Mouse (Mus musculus): ENCODE measurements around the gene Pparg.

The Pparg gene

DNA sequence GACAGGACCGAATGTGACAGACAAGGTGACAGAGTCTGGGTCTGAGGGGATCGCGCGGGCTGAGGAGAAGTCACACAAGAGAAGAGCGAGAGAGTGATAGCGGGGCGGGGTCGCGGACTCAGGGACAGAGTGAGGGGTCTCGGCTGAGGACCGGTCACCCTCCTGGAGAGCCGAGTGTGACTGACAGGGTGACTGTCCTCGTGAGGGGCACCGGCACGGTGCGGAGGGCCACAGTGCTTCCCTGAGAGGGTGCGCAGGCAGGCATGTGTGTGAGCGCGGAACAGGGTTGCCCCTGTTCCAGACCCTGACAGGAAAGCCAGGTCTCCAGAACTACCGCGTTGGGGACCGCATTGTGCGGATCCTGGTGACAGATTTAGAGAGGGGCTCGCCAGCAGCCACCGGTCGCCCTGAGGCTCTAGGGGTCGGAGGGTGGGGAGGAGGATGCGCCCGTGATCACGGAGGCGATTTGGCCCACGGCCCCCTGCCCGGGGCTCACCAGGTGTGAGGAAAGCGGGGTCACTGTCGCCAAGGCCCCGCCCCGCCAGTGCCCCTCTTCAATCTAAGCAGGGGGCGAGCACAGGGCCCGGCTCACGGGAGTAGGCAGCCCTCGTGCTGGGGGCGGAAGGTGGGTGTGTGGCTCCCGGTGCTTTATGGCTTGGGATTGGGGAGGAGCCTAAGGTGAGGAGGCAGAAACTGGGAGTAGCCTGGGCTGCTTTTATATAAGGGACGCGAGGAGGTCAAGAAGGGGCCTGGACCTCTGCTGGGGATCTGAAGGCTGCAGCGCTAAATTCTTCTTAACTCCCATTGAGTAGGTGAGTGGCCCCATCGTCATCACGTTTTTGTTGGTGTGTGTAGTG lies 1.1 kb downstream of the Pparg start:
- DNase-seq = peak; percentile 32

DNA sequence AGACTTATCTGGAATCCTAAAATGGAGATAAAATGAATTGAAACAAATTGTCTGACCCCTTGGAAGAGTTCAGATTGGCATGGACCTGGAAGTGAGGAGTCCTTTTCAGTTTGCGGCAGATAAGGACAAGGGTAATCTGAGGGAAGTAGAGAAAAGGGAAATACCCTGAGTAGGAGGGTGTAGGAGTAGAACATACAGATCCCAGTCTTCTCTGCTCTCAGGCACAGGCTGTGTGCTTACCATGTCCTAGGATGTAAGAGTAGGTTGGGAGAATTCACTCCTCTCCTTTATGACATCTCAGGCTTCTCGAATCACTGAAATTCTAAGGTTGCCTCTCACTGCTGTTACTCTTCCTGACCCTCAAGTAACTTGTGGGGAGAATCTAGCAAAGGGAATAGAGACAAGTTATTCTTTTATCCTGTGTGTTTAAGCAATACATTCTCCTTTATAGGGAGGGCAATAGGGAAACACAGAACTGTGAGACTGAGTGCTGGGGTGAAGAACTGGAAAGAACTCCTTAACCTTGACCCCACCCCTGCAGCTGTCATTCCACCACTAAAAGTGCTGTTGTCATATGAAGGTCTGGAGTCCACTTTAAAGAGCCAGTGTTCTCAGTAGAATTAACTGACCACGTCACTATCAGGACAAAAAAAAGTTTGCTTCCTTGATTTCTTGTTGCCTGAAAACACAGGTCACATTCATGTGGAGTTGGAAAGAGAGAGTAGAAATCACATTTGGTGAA lies 6.3 kb downstream of the Pparg start:
- no peak for DNase-seq

- DNase-seq = no peak
Observed at GRCm38 (mm10) chr6:115374871-115375852, 14.4 kb downstream of the Pparg start.

DNA sequence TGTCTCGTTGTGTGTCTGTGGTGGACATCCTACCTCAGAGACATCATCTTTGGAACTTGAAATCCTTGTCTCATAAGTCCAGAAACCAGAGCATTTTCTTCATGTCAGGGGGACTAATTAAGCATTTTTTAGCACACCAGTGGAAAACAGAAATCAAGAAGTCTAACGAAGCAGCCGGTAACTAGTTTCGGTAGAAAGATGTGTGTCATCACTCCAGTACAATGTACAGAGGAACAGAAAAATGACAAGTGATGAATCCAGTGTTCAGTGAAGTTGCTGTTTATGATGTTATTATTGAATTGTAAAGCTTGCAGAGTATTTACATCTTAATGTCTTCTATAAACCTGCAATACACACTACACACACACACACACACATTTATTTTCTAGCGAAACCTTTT lies 19.8 kb downstream of the Pparg start:
- DNase-seq = no peak

GRCm38 (mm10) chr6:115382712-115383111 lies 22.0 kb downstream of the Pparg start:
- DNase-seq = no peak

DNA sequence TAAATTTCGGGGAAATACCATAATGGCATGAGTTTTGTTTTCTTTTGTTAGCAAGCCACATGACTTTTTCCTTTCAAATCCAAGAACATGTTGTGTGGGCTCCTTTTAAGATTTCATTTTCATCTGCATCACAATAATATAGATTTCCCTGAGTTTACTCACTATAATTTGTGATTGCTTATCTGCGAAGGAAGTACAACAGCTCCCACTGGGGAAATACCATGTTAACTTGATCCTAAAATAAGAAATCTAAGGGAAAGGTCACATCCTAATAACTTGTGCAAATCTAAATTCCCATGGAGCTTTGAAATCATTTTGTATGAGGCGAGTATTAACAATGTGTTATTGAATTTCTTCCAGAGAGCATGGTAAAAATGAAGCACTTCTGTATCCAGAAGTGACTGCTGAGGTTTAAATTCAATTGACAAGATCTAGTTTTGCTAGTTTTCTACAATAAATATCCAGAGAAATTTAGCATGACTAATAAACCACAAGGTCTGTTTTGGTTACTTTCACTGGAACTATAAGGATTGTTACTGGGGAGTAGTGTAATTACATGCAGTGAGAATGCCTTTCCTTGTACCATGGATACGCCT lies 29.3 kb downstream of the Pparg start:
- DNase-seq = no peak

- no peak for DNase-seq
Observed at GRCm38 (mm10) chr6:115396911-115397310, 36.2 kb downstream of the Pparg start.

GRCm38 (mm10) chr6:115404354-115404753 lies 43.6 kb downstream of the Pparg start:
- no peak for DNase-seq

- no peak for DNase-seq
Observed at GRCm38 (mm10) chr6:115411477-115411876, 50.7 kb downstream of the Pparg start.

- no peak for DNase-seq
Observed at GRCm38 (mm10) chr6:115418171-115418570, 57.4 kb downstream of the Pparg start.

- DNase-seq = no peak
Observed at GRCm38 (mm10) chr6:115418964-115419363, 58.2 kb downstream of the Pparg start.

DNA sequence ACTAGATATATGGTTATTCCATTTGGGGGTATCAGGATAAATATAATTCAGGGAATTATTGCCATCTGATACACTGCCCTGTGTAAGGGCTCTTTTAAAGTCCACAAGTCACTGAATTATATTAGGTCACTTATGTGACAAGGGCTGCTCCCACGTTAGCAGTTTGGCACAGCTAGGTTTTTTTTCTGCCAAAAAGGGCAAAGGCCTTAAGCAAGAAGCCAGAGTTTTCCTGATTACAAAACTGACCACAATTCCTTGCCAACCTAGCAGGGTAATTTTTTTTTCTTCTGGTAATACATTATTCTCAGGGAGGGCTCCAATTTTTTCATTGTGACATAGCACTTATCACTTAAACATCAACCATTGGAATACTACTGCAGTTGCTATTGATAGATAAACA lies 60.2 kb downstream of the Pparg start:
- DNase-seq = no peak

- no peak for DNase-seq
Observed at GRCm38 (mm10) chr6:115421665-115422064, 60.9 kb downstream of the Pparg start.

DNA sequence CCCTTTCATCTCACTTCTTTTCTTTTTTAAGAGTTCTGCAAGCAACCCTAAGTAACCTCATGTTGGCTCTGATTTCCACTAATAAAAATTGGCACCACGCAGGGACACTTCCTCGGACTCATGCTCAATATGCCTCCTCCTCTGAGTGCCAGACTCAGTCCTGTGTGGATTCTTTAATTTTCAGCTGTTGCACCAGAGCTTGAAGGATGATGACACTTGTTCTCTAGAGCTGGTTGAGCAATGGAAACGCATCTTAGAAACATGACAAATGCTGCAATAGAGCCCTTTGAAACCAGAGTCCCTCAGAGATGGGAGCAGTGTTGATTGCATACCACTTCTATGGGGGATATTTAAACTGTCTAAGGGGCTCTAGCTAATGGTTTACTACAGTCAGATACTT lies 63.7 kb downstream of the Pparg start:
- DNase-seq = no peak

DNA sequence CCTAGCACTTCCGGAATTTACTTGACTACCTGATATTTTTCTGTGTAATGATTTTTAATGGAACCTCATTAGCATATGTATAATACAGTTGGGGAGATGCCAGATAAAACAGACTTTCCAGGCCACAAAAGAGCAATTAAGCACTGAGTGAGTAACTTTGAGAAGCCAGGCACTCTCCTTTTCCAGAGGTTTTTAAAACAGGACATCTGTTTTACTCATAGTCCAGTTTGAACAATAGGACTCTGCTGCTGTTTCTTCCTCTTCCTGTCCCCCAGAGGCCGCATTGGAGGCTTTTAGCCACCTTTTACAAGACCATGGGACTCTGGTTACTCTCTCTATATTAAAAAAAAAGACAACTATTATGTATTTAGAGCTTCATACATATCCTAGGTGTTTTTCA lies 72.0 kb downstream of the Pparg start:
- no peak for DNase-seq

DNA sequence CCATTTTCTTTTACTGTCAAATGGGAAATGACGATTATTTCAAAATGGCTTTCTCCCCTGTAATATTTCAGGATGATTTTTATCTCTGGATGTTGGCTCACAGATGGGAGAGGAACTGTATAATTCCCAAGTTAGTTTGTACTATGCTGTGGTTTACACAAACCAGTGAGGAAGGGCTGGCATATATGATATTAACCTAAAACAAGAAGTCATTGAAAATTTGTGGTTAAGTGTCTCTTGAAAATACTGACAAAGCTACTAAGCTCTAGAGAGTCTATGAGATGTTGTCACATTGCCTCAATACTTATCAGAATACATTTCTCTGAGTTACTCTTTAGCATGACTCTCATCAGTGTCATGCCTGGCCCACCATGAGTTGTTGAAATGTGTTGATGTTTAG lies 73.3 kb downstream of the Pparg start:
- no peak for DNase-seq

GRCm38 (mm10) chr6:115434816-115435215 lies 74.1 kb downstream of the Pparg start:
- no peak for DNase-seq

GRCm38 (mm10) chr6:115440231-115441006 lies 79.7 kb downstream of the Pparg start:
- no peak for DNase-seq

GRCm38 (mm10) chr6:115452501-115452900 lies 91.8 kb downstream of the Pparg start:
- DNase-seq = no peak

DNA sequence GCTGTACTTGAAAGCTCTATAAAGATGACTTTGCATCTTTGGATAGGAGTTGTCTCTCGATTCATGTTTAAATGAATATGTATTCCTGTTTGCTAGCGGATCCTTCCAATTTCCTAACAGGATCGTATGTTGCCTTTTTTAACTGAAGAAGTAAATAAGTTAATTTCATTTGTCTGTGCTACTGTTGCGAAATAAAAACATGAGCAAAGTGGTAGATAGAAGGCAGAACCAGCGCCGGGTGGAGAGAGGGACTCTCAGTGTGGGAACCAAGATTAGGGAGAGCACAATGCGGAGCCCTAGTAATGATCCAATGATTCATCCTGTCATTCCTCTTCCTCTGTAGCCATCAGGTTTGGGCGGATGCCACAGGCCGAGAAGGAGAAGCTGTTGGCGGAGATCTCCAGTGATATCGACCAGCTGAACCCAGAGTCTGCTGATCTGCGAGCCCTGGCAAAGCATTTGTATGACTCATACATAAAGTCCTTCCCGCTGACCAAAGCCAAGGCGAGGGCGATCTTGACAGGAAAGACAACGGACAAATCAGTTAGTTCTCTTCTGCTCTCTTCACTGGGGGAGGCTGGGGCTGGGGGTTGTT lies 102.1 kb downstream of the Pparg start:
- no peak for DNase-seq

DNA sequence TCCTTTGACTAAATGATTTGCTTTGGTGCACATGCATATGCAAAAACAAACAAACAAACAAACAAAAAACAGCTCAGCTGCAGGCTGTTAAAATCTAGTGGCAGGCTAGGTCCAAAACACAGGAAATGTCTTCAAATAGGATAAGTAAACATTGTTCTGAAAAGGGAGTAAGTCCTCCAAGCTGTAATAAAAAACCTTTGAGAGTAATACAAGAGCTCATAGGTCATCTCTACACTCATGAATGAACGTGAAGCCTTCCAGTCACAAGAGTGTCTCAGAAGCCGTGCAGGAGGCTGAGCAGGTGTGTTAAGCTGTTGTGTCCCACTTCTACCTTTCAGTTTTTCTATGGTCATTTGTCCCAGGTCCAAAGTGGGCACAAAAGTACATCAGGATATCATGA lies 102.6 kb downstream of the Pparg start:
- no peak for DNase-seq
